Mouse (Mus musculus) right cerebral cortex, postnatal 10 days (tissue): ENCODE data around the gene Mlycd.

Experiments used
- DNase-seq, 2 experiments: peaks; one replicate each; pipeline ENCODE4 v3.0.0; 2021; ENCODE audit warnings: low spot score in 2 of 2

The Mlycd gene

DNA sequence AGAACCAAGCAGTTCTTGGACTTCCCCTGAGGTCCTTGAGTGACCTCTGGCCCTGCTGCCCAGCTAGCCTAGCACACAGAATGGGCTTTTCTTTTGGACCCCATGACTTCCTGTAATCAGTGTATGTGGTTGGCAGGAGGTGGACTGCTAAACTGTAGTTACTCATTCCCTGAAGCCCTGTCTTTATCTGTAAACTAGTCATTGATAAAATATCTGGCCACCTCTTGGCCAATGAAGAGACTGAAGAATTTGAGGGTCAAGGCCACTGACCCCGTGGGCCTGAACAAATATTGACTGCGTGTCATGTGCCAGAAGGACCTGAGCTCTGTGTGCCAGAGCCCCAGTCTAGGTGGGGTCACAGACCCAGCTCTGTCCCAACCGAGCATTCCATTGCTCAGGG lies 37.7 kb downstream of the Mlycd start:
- DNase-seq: no peak

DNA sequence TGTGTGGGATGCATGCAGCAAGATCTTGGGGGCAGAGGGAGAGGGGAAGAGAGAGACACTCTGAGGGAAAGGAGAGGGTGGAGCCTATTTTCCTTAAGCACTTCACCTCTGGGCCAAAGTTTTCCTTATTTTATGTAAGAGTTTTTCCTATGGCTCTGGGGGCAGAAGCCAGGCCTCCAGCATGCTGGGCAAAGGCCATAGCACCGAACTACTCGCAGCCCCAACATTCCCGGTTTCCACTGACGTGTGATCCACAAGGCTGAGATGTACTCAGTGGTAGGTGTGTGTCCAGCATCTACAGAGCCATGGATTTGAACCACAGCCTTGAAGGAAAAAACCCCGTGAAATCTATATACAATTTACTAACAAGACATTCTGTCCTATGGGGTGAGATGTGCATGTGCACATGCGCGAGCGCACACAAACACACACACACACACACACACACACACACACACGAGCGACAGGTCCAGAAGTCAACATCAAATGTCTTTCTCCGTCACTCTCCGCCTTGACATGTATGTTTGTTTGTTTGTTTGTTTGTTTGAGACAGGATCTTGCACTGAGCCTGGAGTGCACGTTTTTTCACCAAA lies 39.0 kb downstream of the Mlycd start, which contains the start of gene Osgin1:
Gene Osgin1, plus strand, starts transcription at position 543 of the 593 bp plus-strand sequence.
- DNase-seq: no peak

DNA sequence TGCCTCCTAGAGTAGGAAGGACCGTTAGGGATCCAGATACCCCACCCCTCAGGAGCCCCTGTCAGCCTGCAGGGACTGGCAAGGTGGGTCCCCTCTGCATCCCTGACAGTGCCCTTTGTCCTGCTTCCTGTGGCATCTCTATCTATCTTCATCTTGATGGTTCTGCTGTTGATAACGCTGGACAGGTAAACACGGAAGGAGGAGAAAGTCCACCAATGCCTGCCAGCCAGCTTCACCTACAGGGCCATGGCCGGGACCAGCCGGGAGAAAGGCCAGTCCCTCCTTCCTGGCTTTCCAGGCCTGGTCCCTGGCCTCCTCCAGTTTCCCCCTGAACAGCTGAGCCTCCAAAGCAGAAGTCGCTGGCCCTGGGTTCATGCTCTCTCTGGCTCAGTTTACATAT lies 39.9 kb downstream of the Mlycd start:
- DNase-seq: no peak

DNA sequence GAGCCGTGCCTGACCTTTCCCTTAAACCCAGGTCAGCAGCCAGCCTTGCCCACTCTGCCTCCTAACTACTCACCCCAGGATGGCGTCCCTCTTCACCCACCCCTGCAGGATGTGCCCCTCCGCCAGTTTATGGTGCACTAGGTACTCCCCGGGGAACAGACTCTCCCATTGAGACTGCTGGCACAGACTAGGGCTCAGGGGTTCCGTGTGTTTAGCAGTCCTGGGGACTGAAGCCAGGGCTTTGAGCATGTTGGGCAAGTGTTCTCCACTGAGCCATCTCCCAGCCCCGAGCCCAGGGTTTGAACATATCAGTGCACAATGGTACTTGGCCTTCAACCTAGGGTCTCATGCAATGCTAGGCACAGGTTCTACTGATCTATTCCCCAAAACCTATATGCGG lies 40.8 kb downstream of the Mlycd start:
- DNase-seq: no peak

DNA sequence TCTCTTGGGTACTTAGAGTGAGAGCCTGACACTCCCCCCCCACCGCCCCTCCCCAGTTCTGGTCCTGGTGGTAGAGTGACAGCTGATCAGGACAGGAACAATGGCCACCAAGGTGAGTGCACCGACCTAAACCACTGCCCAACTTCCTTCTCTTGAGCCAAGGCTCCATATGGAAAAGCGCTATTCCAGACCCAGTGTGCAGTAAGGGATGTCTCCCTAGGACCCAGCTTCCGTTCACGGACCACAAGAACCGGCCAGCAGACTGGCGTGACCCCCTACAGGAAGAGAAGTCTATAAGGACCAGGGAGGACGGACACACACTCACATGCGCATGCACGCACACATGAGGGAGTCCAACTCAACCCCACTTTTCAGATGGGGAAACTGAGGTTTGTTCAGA lies 41.7 kb downstream of the Mlycd start:
- DNase-seq: no peak

DNA sequence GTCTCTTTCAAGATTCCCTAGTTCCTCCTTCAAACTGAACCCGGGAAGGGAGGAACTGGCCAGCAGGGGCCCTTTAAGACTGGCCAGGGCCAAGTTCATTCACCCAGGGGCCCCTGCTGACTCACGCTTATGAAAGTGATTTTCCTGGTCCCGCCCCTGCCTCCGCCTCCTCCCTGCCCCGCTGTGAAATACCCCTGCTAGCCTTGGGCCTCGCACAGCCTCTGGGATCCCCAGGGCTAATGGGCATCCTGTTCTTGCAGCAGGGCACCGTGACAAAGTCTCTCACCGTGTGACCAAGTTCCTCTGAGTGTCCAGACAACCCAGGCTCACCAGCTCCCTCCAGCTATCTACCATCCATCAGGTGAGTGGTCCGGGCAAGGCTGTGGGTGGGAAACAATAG lies 42.3 kb downstream of the Mlycd start:
- DNase-seq: no peak

DNA sequence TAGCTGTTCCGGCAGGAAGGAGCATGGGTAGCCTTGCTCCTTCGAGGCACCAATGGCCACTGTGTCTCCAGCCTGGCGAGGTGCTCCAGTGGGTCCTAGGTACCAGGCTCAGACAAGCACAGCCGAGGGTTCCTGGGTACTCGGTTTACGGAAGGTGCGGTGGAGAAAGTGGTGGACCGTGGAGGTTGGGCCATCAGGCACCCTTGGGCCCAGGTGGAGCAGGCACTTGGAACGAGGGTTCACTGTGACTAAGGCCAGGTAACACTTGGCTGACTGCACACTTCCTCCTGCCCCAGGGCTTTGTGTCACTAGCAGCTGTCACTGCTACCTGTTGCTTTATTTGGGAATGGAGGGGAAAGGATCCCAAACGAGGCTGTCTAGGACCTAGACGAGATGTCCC lies 42.8 kb downstream of the Mlycd start:
- no peak for DNase-seq

DNA sequence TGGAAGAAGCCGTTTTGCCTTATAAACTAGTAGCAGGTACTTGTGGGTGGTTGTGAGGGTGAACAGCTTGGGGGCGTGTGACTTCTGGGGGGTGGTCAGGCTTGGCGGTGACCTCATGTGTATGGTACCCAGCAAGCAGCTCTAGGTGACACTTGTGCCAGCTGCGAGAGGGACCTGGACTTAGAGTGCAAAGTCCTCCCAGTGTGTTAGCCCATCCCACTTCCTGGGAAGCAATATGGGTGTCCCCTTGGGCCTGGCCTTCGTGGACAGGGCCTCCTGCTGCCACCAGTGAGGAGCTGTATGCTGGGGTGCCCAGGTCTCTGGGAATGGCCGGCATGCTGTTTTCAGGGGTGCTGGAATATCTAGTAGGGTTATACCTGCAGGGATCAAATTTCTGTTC lies 44.2 kb downstream of the Mlycd start:
- DNase-seq: no peak

DNA sequence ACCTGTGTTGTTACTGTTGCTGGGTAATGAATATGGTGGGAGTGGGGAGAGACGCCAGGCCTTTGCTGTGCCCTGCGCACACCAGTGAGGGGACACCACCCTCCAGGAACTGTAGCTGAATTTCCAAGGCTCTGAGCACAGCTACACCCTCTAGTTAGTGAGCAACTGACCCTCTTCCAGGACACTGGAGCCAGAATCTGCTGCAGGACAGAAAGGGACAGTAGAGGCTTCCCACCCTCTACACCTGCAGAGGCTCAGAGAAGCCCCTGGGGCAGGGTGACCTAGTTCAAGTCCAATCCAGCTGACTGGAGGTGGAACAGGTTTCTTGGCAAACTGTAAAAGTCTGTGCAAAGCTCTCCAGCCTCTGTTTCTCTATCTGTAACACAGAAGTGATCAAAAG lies 44.7 kb downstream of the Mlycd start:
- DNase-seq: no peak

DNA sequence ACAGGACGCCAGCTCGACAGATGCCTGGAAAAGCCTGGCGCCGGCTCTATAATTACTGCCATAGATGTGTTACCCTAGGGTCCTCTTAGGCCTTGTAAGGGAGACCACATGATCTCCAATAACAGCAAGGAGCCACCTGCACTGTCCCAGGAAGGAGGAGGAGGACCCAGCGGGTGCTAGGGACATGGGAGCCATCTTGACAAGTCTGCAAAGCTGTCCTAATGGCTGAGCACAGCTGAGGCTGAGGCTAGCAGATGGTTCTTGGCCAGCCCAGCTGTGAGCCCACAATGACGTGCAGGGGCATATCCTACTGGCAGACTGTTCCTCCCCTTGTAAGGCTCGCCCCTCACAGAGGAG lies 45.2 kb downstream of the Mlycd start:
- no peak for DNase-seq

DNA sequence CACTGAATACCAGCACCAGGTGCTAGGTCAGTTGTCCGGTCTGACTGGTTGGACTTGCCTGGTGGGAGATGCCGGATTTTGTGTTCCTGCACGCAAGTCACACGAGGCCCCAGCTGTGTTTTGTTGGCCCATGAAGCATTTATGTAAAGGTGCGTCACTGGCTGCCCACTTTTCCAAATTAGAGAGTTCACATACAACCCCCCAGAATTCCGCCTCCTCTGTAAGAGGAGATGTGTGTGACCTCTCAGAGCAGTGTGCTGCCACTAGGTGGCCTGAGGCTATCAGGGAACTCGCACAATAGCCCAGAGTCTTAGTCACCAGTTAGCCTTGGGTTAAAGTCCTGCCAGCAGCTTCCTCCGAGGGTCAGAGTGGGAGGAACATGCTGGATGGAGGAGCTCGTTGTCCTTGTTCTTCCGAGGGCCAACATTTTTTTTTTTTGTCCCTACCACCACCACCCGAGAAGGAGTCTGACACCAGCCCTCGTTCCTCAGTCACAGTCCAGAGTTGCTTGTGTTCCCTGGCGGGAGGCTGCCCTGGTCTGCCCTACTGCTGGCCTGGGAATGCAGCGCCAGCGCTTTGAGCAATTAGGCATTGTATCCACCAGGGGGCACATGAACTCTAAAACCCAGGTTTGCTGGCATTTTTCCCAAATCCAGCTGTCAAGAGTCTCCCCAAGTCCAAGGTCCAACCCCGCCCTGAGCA lies 45.7 kb downstream of the Mlycd start:
- peak in 1 of 2 experiments; percentile 60 for DNase-seq

DNA sequence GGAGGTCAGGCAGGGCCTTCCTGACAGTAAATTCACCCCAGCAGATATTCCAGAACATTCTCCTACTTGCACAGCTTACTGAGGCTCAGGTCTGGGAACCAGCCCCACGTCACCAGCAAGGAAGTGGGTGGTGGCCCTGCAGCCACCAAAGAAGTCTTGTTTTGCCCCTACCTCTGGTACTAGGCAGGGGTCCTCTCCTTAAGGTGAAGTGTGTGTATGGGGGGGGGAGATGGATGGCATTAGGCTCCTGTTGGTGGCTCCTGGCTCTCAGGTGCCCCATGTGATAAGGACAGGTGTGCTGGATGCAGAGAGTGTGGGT lies 46.2 kb downstream of the Mlycd start:
- DNase-seq: no peak

DNA sequence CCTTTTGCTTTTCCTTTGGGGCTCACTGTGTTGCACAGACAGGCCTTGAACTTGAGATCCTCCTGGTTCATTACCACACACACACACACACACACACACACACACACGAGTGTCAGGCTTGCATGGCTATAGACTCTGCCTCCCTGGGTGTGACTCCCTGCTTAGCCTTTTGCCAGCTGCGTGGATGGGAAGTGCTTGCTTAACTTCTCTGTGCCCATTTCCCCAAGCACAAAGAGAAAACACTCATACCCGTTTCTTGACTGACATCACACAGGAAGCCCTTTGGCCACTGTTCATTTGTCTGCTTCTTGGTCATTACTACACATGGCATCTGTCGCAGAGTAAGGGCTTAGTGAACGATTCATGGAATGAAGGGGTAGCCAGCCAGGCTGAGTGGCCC lies 47.3 kb downstream of the Mlycd start:
- no peak for DNase-seq

DNA sequence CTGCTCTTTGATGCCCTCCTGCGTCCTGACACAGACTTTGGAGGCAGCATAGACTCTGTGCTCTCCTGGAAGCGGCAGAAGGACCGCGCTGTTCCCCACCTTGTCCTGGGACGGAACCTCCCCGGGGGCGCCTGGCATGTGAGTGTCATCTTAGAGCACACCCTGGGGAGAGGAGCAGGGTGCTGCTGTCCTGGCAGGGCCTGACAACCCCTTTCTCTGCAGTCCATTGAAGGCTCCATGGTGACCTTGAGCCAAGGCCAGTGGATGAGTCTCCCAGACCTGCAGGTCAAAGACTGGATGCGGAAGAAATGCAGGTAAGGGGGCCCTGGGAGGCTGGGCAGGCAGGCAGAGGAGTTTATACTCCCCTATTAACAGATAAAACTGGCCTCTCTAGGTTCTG lies 48.3 kb downstream of the Mlycd start:
- no peak for DNase-seq

DNA sequence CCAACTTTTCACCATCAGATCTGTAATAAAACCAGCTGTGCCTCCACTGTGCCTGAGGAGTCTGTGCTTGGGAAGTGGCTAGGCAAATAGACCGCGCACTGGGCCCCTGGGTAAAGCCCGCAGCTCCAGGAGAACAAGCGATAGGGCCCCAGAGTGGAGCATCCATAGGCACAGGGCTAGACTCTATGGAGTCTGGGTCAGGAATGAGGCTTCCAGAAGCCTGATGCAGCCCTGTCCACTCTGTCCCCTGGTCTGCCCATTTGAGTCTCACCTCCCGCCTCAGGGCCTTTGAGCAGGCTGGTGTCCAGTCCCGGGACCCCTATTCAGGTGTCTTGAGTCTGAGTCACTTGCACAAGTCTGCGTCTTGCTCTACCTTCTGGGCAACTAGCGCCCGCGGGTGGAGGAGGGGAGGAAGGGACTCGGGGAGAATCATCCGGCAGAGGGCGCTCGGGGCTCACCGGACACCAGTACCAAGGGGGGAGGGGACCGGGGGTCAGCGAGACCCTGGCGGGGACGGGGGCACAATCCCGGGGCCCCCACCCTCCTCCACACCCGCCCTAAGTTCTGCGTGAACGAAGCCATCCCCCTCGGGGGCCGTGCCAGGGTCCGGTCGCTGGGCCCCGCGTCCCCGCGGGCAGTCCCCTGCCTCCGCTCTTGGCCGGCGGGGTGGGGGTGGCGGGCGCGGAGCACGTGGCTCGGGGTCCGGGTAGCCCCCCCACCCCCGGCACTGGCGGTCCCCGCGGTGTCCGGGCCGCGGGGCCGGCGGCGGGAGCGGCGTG lies 51.7 kb downstream of the Mlycd start, which contains the start of gene Necab2:
Gene Necab2, plus strand, starts transcription at position 509 of the 779 bp plus-strand sequence.
- peak; percentile 90 to 93 for DNase-seq

DNA sequence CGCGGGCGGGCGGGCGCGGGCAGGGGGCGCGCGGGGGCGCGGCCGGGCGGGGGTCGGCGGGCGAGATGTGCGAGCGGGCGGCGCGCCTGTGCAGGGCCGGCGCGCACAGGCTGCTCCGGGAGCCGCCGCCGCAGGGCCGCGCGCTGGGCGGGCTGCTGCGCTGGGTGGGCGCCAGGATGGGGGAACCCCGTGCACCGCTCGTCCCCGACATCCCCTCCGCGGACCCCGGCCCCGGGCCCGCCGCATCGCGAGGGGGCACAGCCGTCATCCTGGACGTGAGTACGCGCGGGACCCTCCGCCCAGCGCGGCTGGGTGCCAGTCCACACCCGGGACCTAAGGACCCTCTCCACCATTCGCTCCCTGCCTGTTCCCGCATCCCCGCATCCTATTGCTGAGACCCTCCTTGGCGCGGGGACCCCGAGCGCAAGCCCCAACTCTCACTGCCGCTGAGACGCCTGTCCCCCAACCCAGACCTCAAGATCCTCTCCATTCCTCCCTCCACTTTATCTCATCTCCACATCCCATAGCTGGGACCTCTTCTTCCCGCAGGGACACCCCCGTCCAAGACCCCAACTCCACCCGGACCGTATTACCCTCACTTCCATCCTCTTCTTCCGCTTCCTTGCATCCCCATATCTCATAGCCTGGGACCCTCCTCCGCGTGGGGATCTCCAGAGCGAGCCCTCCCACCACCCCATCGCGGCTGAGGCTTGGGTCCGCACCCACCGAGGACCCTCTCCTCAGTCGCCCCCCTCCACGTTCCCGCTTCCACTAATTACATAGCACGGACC lies 52.5 kb downstream of the Mlycd start:
- peak in 1 of 2 experiments; percentile 54 for DNase-seq

DNA sequence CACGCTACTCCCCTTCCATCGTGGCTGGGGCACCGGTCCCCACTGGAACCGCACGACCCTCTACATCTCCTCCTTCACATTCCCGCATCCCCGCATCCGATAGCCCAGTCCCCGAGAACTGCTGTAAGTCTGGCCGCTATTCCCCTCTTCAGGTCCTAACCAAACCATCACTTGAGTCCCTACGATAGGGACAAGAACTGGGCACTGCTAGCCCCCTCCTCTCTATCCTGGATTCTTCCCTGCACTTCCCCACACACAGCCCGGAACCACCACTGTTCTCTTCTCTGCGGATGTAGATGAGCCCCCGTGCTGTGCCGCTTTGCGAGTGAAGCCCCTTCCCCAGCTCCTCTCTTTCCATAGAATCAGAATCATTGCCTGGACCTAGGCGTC lies 53.1 kb downstream of the Mlycd start:
- DNase-seq: no peak

DNA sequence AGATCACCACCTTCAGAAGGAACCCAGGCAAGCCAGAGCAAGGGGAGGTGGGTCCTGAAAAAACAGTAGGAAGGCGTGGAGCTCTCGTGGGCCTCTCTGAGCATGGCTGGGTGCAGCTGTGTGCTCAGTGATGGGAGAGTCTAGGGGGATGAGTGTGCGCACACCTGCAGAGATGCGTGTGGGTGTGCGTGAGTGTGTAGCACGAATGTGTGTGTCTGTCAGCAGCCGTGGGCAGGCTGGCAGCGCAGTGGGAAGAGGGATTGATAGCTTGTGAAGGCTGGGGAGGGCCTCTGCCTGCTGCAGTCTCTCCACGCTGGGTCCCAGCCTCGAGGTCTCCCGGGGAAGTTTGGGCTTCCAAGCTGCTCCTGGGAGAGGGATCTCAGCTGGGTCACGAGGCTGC lies 54.9 kb downstream of the Mlycd start:
- peak in 1 of 2 experiments; percentile 57 for DNase-seq

DNA sequence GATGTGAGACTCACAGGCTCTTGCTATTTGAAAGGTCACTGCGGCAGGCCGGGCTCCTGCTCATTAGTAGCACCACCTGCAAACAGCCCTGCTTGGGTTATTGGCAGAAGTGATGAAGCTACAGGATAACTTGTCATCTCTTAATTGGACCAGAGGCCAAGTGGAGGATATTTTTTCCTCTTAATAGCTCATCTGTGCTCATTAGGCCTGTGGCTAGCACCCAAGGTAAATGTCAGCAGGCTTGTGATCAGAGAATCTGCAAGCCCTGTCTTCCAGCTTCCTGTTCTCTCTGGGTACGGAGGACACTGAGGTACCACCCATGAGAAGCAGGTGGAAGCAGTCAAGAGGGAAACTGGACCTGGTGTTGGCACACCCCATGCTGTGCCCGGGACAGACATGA lies 56.5 kb downstream of the Mlycd start:
- DNase-seq: no peak

DNA sequence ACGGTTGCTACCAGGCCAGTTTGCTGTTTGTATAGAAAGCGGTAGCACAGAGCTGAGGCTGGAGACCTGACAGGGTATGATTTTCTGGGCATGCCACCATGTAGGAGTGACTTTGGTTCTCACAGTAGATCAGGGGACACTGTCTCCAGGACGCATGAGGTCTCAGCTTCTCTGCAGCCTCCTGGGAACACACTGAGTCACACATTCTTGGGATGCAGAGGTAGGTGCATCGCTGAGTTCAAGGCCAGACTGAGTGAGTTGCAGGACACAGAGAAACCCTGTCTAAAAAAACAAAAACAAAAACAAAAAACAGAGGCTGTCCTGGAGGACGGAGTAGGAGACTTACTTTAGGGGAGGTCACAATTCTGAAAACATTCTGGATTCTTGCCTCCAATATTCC lies 58.2 kb downstream of the Mlycd start:
- no peak for DNase-seq

DNA sequence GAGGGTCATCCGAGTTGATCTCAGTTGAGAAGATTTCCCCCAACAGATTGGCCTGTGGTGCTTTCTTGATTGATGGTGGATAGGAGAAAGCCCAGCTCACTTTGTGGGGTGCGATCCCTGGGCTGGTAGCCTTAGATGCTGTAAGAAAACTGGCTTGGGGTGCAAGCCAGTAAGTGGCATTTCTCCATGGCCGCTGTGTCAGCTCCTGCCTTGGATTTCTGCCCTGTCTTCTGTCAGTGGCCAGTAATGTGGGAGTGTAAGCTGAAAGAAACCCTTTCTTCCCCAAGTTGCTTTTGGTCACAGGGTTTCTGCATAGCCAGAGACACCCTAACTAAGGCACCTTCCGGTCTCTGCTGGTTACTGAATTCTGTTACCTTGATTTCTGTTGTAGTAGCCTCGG lies 61.4 kb downstream of the Mlycd start:
- DNase-seq: no peak

DNA sequence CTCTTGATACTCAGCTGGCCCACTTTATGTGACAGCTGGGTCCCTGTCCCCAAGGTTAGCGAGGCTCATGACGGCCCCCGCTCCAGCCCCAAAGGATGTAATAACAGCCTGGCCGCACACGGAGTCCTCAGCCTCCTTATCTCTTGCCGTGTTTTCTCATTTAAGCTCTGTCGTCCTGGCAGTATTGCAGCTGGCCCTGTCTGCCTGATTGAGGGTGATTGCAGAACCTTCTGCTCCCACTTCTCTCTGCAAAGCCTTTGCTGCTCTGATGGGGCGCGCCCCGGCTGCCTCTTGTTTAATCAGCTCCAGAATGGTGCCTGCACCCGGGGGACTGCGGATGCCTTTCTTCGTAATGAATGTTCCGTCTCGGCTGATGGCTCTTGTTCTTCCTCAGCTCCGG lies 65.0 kb downstream of the Mlycd start:
- no peak for DNase-seq
